Comparison of ENCODE assay signal across 13 mouse cellular contexts in the genomic region with DNA sequence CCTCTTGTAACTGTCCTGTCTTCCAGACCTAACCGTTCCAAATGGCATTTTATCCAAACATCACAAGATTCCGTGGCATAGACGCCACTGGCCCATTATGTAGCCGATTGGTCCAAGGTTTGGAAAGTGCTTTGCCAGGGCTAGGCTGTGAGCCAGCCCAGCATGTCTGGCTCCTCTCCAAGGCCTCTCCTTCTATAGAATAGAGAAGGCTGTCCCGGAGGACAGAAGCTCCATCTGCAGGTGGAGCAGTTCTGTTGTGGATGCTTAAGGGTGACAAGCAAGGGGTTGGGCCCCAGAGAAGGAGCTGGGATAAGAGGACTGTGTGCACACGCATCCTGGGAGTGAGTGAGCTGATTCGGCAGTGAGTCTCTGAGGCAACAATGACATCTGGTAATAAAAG.
A peak's percentile ranks its signal among the peaks of the same experiment; 100 is the strongest.
DNase-seq lines count a peak whose midpoint lies in the region; ATAC-seq and TF ChIP-seq lines count a peak whose summit lies in the region.
"Had no signal": no experiment of that assay in that cellular context is flagged by ENCODE, and none has a peak within 500 bp of the region (broad histone marks: within the 10 kb centered on the region; RNA-seq: fewer than 3 reads in every experiment).

No protein-coding gene starts in this region.

- peaks cover under 1% of the 10 kb centered on the region; the same call in 1 of the 2 replicates for H3K4me1 ChIP-seq in limb, embryonic 10.5 days
- H3K4me1 ChIP-seq in heart, embryonic 12.5 days (replicated peaks) = peaks cover 2% of the 10 kb centered on the region; the same call in 1 of the 2 replicates

- 0 out of 2 replicates have a peak, but pooled peaks have one; percentile 14 for TF ChIP-seq CTCF in layer of hippocampus, adult 2 months (conservative IDR thresholded peaks at IDR 0.05)

- no peaks in the 10 kb centered on the region for H3K9me3 ChIP-seq in limb, embryonic 10.5 days (replicated peaks)
- H3K9me3 ChIP-seq in heart, embryonic 12.5 days (replicated peaks) = no peaks in the 10 kb centered on the region
- H3K9me3 ChIP-seq: limb, embryonic 15.5 days had no signal

- H3K4me2 ChIP-seq in heart, embryonic 12.5 days = no peak overlapping the region
- H3K4me2 ChIP-seq: limb, embryonic 15.5 days had no signal

- no peak for ATAC-seq in heart, embryonic 12.5 days (ENCODE audit: insufficient number of reproducible peaks, low FRiP score)
- ATAC-seq: activated CD4-positive, CD25-positive, alpha-beta regulatory T cell, adult 4 months had no signal

- H3K27me3 ChIP-seq in limb, embryonic 10.5 days (ENCODE audit: low read depth, poor library complexity, severe bottlenecking) = no peaks in the 10 kb centered on the region
- H3K27me3 ChIP-seq in heart, embryonic 12.5 days (replicated peaks) = 0 out of 2 replicates have a peak, but pooled peaks cover 6% of the 10 kb centered on the region
- H3K27me3 ChIP-seq: limb, embryonic 15.5 days had no signal

- no peak overlapping the region for H3K4me3 ChIP-seq in layer of hippocampus, adult 2 months
- H3K4me3 ChIP-seq in limb, embryonic 10.5 days = no peak overlapping the region
- H3K4me3 ChIP-seq in heart, embryonic 12.5 days = no peak overlapping the region
- H3K4me3 ChIP-seq: erythroblast, embryonic 14.5 days; limb, embryonic 15.5 days had no signal

- no peak overlapping the region for H3K9ac ChIP-seq in heart, embryonic 12.5 days
- H3K9ac ChIP-seq: limb, embryonic 15.5 days had no signal

- WGBS in limb, embryonic 10.5 days = 79% methylated on average over 7 of the region's 7 CpGs
- WGBS in heart, embryonic 12.5 days = 70% methylated on average over 7 of the region's 7 CpGs

- no peak for DNase-seq in layer of hippocampus, adult 2 months (ENCODE audit: low spot score in 2 of 2)
- no peak for DNase-seq in layer of hippocampus, postnatal 36 days
- DNase-seq in cerebellum, adult 11 months = peak; percentile 28
- peak; percentile 86 to 92 for DNase-seq in cerebellum, postnatal 10 days
- peak; percentile 68 for DNase-seq in right cerebral cortex, postnatal 10 days (ENCODE audit: low spot score in 2 of 2)
- DNase-seq in limb, embryonic 10.5 days (ENCODE audit: low spot score) = no peak
- DNase-seq: heart, adult 11 months; kidney, postnatal 10 days; retina, postnatal 1 day had no signal

- peak overlapping the region; percentile 81 for H3K27ac ChIP-seq in layer of hippocampus, adult 2 months
- no peak overlapping the region for H3K27ac ChIP-seq in limb, embryonic 10.5 days
- H3K27ac ChIP-seq in heart, embryonic 12.5 days (ENCODE audit: poor library complexity, severe bottlenecking) = no peak overlapping the region
- H3K27ac ChIP-seq: limb, embryonic 15.5 days had no signal

- H3K36me3 ChIP-seq in limb, embryonic 10.5 days = no peaks in the 10 kb centered on the region
- no peaks in the 10 kb centered on the region for H3K36me3 ChIP-seq in heart, embryonic 12.5 days
- H3K36me3 ChIP-seq: limb, embryonic 15.5 days had no signal

Comparison
In these comparisons a context has a peak if more than half of its experiments do, and no peak if none do; other contexts are left out.
1. DNase-seq: peak in cerebellum, adult 11 months (single experiment), cerebellum, postnatal 10 days (2 of 2) and right cerebral cortex, postnatal 10 days (2 of 2); none in layer of hippocampus, adult 2 months (0 of 2), layer of hippocampus, postnatal 36 days (0 of 2) and limb, embryonic 10.5 days (single experiment).